25 mouse cellular contexts compared by ENCODE assay signal in genomic region chr3:9365791-9366190, GRCm38 (mm10).
"Had no signal": no experiment of that assay in that cellular context is flagged by ENCODE, and none has a peak within 500 bp of the region (broad histone marks: within the 10 kb centered on the region; RNA-seq: fewer than 3 reads in every experiment).

No protein-coding gene starts in this region.

- H3K9me3 ChIP-seq: heart, embryonic 15.5 days; hindbrain, embryonic 13.5 days; hindbrain, embryonic 15.5 days; kidney, embryonic 15.5 days; limb, embryonic 13.5 days; limb, embryonic 15.5 days; liver, embryonic 12.5 days had no signal

- H3K27me3 ChIP-seq: heart, embryonic 13.5 days; heart, embryonic 15.5 days; hindbrain, embryonic 13.5 days; hindbrain, embryonic 15.5 days; kidney, embryonic 15.5 days; limb, embryonic 13.5 days; limb, embryonic 15.5 days; liver, embryonic 12.5 days had no signal

- ATAC-seq: forebrain, postnatal 0 days; hindbrain, postnatal 0 days; intestine, embryonic 16.5 days; liver, embryonic 12.5 days had no signal

- DNase-seq: forebrain, postnatal 0 days; gastrocnemius, postnatal 14 days; gastrocnemius, postnatal 36 days; heart, adult 2 months; heart, postnatal 14 days; heart, postnatal 36 days; kidney, adult 11 months; kidney, adult 2 months; kidney, adult 9 months; kidney, postnatal 14 days; kidney, postnatal 36 days; layer of hippocampus, adult 9-11 months; layer of hippocampus, postnatal 36 days; left cerebral cortex, postnatal 4 days had no signal

- H3K27ac ChIP-seq: heart, adult 2 months; heart, embryonic 13.5 days; heart, embryonic 15.5 days; hindbrain, embryonic 13.5 days; hindbrain, embryonic 15.5 days; hindbrain, postnatal 0 days; kidney, embryonic 15.5 days; kidney, postnatal 0 days; limb, embryonic 13.5 days; limb, embryonic 15.5 days; liver, embryonic 12.5 days had no signal

- H3K4me1 ChIP-seq: hindbrain, embryonic 13.5 days; hindbrain, embryonic 15.5 days; kidney, embryonic 15.5 days; limb, embryonic 13.5 days; limb, embryonic 15.5 days; liver, embryonic 12.5 days had no signal

- H3K36me3 ChIP-seq: heart, embryonic 13.5 days; heart, embryonic 15.5 days; hindbrain, embryonic 13.5 days; hindbrain, embryonic 15.5 days; kidney, embryonic 15.5 days; limb, embryonic 13.5 days; limb, embryonic 15.5 days; liver, embryonic 12.5 days had no signal

- H3K4me2 ChIP-seq: heart, embryonic 13.5 days; heart, embryonic 15.5 days; hindbrain, embryonic 13.5 days; hindbrain, embryonic 15.5 days; kidney, embryonic 15.5 days; limb, embryonic 13.5 days; limb, embryonic 15.5 days; liver, embryonic 12.5 days had no signal

- H3K4me3 ChIP-seq: heart, adult 2 months; heart, embryonic 13.5 days; heart, embryonic 15.5 days; hindbrain, embryonic 13.5 days; hindbrain, embryonic 15.5 days; kidney, embryonic 15.5 days; limb, embryonic 13.5 days; limb, embryonic 15.5 days; liver, embryonic 12.5 days had no signal

- H3K9ac ChIP-seq: forebrain, postnatal 0 days; heart, embryonic 13.5 days; heart, embryonic 15.5 days; hindbrain, embryonic 13.5 days; hindbrain, embryonic 15.5 days; kidney, embryonic 15.5 days; limb, embryonic 13.5 days; limb, embryonic 15.5 days; liver, embryonic 12.5 days had no signal
